20 mouse cellular contexts compared by ENCODE assay signal in genomic region chr2:167233771-167234170, GRCm38 (mm10). TPM values are rescaled to one million over a fixed set of nuclear protein-coding genes. Genes with fewer than 3 reads are reported as not detected.
DNase-seq lines count a peak whose midpoint lies in the region; ATAC-seq and TF ChIP-seq lines count a peak whose summit lies in the region.
"Had no signal": no experiment of that assay in that cellular context is flagged by ENCODE, and none has a peak within 500 bp of the region (broad histone marks: within the 10 kb centered on the region; RNA-seq: fewer than 3 reads in every experiment).

No protein-coding gene starts in this region.

- H3K27me3 ChIP-seq in heart, embryonic 12.5 days (replicated peaks), result peaks cover 3% of the 10 kb centered on the region; the same call in 1 of the 2 replicates
- H3K27me3 ChIP-seq in midbrain, embryonic 11.5 days (ENCODE audit: control insufficient read depth, insufficient read depth, low read length), result no peaks in the 10 kb centered on the region
- H3K27me3 ChIP-seq in midbrain, postnatal 0 days (ENCODE audit: insufficient read depth, low read length), result no peaks in the 10 kb centered on the region
- no peaks in the 10 kb centered on the region; the same call in 1 of the 2 replicates for H3K27me3 ChIP-seq in embryonic facial prominence, embryonic 14.5 days (replicated peaks; ENCODE audit: control insufficient read depth, insufficient read depth, low read length)
- H3K27me3 ChIP-seq in myocyte (ENCODE audit: control insufficient read depth, insufficient read depth, insufficient read length), result no peaks in the 10 kb centered on the region
- H3K27me3 ChIP-seq: Patski had no signal

- H3K9ac ChIP-seq in heart, embryonic 12.5 days, result no peak overlapping the region
- H3K9ac ChIP-seq in midbrain, embryonic 11.5 days (ENCODE audit: low read length), result no peak overlapping the region
- no peak overlapping the region for H3K9ac ChIP-seq in midbrain, postnatal 0 days (replicated peaks; ENCODE audit: low read length, poor library complexity, severe bottlenecking)
- no peak overlapping the region for H3K9ac ChIP-seq in embryonic facial prominence, embryonic 14.5 days (ENCODE audit: low read depth, low read length)
- H3K9ac ChIP-seq: forebrain, embryonic 13.5 days; hindbrain, embryonic 12.5 days; liver, postnatal 0 days had no signal

- 62% methylated on average over 14 of the region's 14 CpGs for WGBS in heart, embryonic 12.5 days
- 59% methylated on average over 14 of the region's 14 CpGs for WGBS in midbrain, embryonic 11.5 days
- WGBS in midbrain, postnatal 0 days, result 54% methylated on average over 14 of the region's 14 CpGs
- WGBS in embryonic facial prominence, embryonic 14.5 days, result 24% methylated on average over 14 of the region's 14 CpGs

- H3K4me1 ChIP-seq in heart, embryonic 12.5 days (replicated peaks), result peaks cover 48% of the 10 kb centered on the region
- 0 out of 2 replicates have a peak, but pooled peaks cover 2% of the 10 kb centered on the region for H3K4me1 ChIP-seq in midbrain, embryonic 11.5 days (ENCODE audit: control insufficient read depth, insufficient read depth, low read length)
- H3K4me1 ChIP-seq in midbrain, postnatal 0 days (ENCODE audit: insufficient read depth, low read length), result no peaks in the 10 kb centered on the region
- peaks cover 19% of the 10 kb centered on the region; the same call in 1 of the 2 replicates for H3K4me1 ChIP-seq in embryonic facial prominence, embryonic 14.5 days (ENCODE audit: control insufficient read depth, insufficient read depth, low read length)
- H3K4me1 ChIP-seq: forebrain, embryonic 13.5 days had no signal

- H3K9me3 ChIP-seq in heart, embryonic 12.5 days (replicated peaks), result no peaks in the 10 kb centered on the region
- H3K9me3 ChIP-seq in midbrain, embryonic 11.5 days (ENCODE audit: control insufficient read depth, low read length), result no peaks in the 10 kb centered on the region
- no peaks in the 10 kb centered on the region for H3K9me3 ChIP-seq in midbrain, postnatal 0 days (ENCODE audit: low read length)
- H3K9me3 ChIP-seq in embryonic facial prominence, embryonic 14.5 days (ENCODE audit: control insufficient read depth, low read length), result no peaks in the 10 kb centered on the region
- H3K9me3 ChIP-seq: forebrain, embryonic 13.5 days; hindbrain, embryonic 12.5 days; midbrain, embryonic 10.5 days had no signal

- no peaks in the 10 kb centered on the region for H3K36me3 ChIP-seq in heart, embryonic 12.5 days
- no peaks in the 10 kb centered on the region for H3K36me3 ChIP-seq in midbrain, embryonic 11.5 days (ENCODE audit: control insufficient read depth, insufficient read depth, low read length)
- H3K36me3 ChIP-seq in midbrain, postnatal 0 days (ENCODE audit: insufficient read depth, low read length), result no peaks in the 10 kb centered on the region
- no peaks in the 10 kb centered on the region for H3K36me3 ChIP-seq in embryonic facial prominence, embryonic 14.5 days (ENCODE audit: control insufficient read depth, insufficient read depth, low read length)
- H3K36me3 ChIP-seq in myocyte (ENCODE audit: control insufficient read depth, insufficient read depth), result no peaks in the 10 kb centered on the region
- H3K36me3 ChIP-seq: hindbrain, embryonic 12.5 days; midbrain, embryonic 10.5 days had no signal

- TF ChIP-seq POLR2A in myocyte (IDR thresholded peaks at IDR 0.05; ENCODE audit: insufficient read length, low read depth), result no peak

- no peak for ATAC-seq in heart, embryonic 12.5 days (ENCODE audit: insufficient number of reproducible peaks, low FRiP score)
- no peak for ATAC-seq in midbrain, embryonic 11.5 days (ENCODE audit: low FRiP score)
- no peak for ATAC-seq in midbrain, postnatal 0 days (ENCODE audit: low FRiP score)
- ATAC-seq in embryonic facial prominence, embryonic 14.5 days (ENCODE audit: low read depth), result peak; percentile 34; the same call in 1 of the 2 replicates
- ATAC-seq: activated CD4-positive, CD25-positive, alpha-beta regulatory T cell, adult 4 months; forebrain, embryonic 13.5 days; liver, postnatal 0 days; Patski had no signal

- TF ChIP-seq CTCF in midbrain, postnatal 0 days (IDR thresholded peaks at IDR 0.05), result no peak

- H3K4me3 ChIP-seq in heart, embryonic 12.5 days, result no peak overlapping the region
- H3K4me3 ChIP-seq in midbrain, embryonic 11.5 days (ENCODE audit: low read depth, low read length), result no peak overlapping the region
- no peak overlapping the region for H3K4me3 ChIP-seq in midbrain, postnatal 0 days (ENCODE audit: low read depth, low read length)
- H3K4me3 ChIP-seq in embryonic facial prominence, embryonic 14.5 days (ENCODE audit: low read depth, low read length), result no peak overlapping the region
- no peak overlapping the region for H3K4me3 ChIP-seq in myocyte
- H3K4me3 ChIP-seq: forebrain, embryonic 13.5 days; hindbrain, embryonic 12.5 days; midbrain, embryonic 10.5 days had no signal

- H3ac ChIP-seq in myocyte (ENCODE audit: control insufficient read depth, insufficient read length), result no peak overlapping the region

- intact Hi-C loops in heart, postnatal 25 days (cut with DNase I), result no loop called here

- peak overlapping the region; percentile 38; the same call in 1 of the 2 replicates for H3K27ac ChIP-seq in heart, embryonic 12.5 days (ENCODE audit: poor library complexity, severe bottlenecking)
- H3K27ac ChIP-seq in midbrain, embryonic 11.5 days (ENCODE audit: low read depth, low read length), result no peak overlapping the region
- H3K27ac ChIP-seq in midbrain, postnatal 0 days (ENCODE audit: low read depth, low read length), result no peak overlapping the region
- H3K27ac ChIP-seq in embryonic facial prominence, embryonic 14.5 days (replicated peaks; ENCODE audit: low read depth, low read length), result no peak overlapping the region; the same call in 1 of the 2 replicates
- H3K27ac ChIP-seq: forebrain, embryonic 13.5 days; hindbrain, embryonic 12.5 days; midbrain, embryonic 10.5 days had no signal

- H3K79me2 ChIP-seq in myocyte (ENCODE audit: control insufficient read depth, insufficient read depth), result peaks cover 56% of the 10 kb centered on the region

- DNase-seq in heart, postnatal 25 days (ENCODE audit: low spot score), result no peak
- peak; percentile 35 for DNase-seq in midbrain, embryonic 11.5 days (ENCODE audit: low spot score, missing footprints)
- DNase-seq in midbrain, postnatal 0 days (ENCODE audit: low spot score), result no peak
- peak; percentile 68 for DNase-seq in embryonic facial prominence, embryonic 14.5 days (ENCODE audit: low spot score)
- DNase-seq in spleen, adult 18-20 months, result no peak
- no peak for DNase-seq in testis, postnatal 10 days (ENCODE audit: low spot score)
- DNase-seq: cerebellum, adult 9-10 months; layer of hippocampus, postnatal 36 days; liver; liver, postnatal 0 days; lung, postnatal 4 days; right cerebral cortex, postnatal 25 days; thymus, postnatal 25 days had no signal

- no peak overlapping the region for H3K4me2 ChIP-seq in heart, embryonic 12.5 days
- no peak overlapping the region for H3K4me2 ChIP-seq in midbrain, embryonic 11.5 days
- H3K4me2 ChIP-seq in midbrain, postnatal 0 days (ENCODE audit: low read depth, low read length, poor library complexity, severe bottlenecking), result no peak overlapping the region
- H3K4me2 ChIP-seq in embryonic facial prominence, embryonic 14.5 days (ENCODE audit: low read depth, low read length), result no peak overlapping the region; the same call in 1 of the 2 replicates
- H3K4me2 ChIP-seq in myocyte (ENCODE audit: low read depth), result no peak overlapping the region
- H3K4me2 ChIP-seq: forebrain, embryonic 13.5 days; hindbrain, embryonic 12.5 days had no signal

TF ChIP-seq in myocyte, 11 proteins besides CTCF, POLR2A, EP300 and RAD21:
- no peak for TF ChIP-seq E2F4 (IDR thresholded peaks at IDR 0.05; ENCODE audit: insufficient read depth)
- peak; percentile 18 for TF ChIP-seq TCF3 (IDR thresholded peaks at IDR 0.05; ENCODE audit: insufficient read length, low read depth)
- peak in 1 of 3 experiments; percentile 62 for TF ChIP-seq MYOG (IDR thresholded peaks at IDR 0.05; ENCODE audit: control insufficient read depth in 1 of 3, insufficient read depth in 1 of 3, insufficient read length in 2 of 3, low read depth in 2 of 3)
- no peak for TF ChIP-seq USF1 (IDR thresholded peaks at IDR 0.05; ENCODE audit: low read depth)
- TF ChIP-seq MYOD1 (IDR thresholded peaks at IDR 0.05; ENCODE audit: control insufficient read depth in 1 of 3, insufficient read length in 2 of 3, low read depth in 2 of 3), result peak in 2 of 3 experiments; percentile 60 to 67
- no peak for TF ChIP-seq TCF12 (IDR thresholded peaks at IDR 0.05; ENCODE audit: insufficient read depth, poor library complexity, severe bottlenecking)
- no peak for TF ChIP-seq POLR2AphosphoS2 (IDR thresholded peaks at IDR 0.05; ENCODE audit: insufficient read length, low read depth)
- no peak for TF ChIP-seq SRF (IDR thresholded peaks at IDR 0.05; ENCODE audit: control insufficient read depth, insufficient read length, low read depth)
- TF ChIP-seq MAX (IDR thresholded peaks at IDR 0.05; ENCODE audit: low read depth), result no peak
- no peak for TF ChIP-seq REST (IDR thresholded peaks at IDR 0.05; ENCODE audit: insufficient read depth, insufficient read length)
- TF ChIP-seq CEBPB (IDR thresholded peaks at IDR 0.05; ENCODE audit: insufficient read depth, poor library complexity, severe bottlenecking), result no peak

RNA-seq across cellular contexts. Expression of gene Ptgis, which starts 6.6 kb away (rescaled TPM):
- polyA plus RNA-seq in heart, embryonic 12.5 days (2016; fragmentation: Nextera tagmentation; extraction: Ambion mirVana), result 22.5 and 22.9 TPM in 2 replicates
- 10 to 100 TPM; 18.8 to 24.6 TPM for total RNA-seq in heart, postnatal 25 days (2021)
- 9.4 and 11.2 TPM in 2 replicates for polyA plus RNA-seq in midbrain, embryonic 11.5 days (2014; fragmentation: Nextera tagmentation; extraction: Ambion mirVana)
- 4.3 and 6.1 TPM in 2 replicates for total RNA-seq in midbrain, postnatal 0 days (2014; rRNA removed)
- polyA plus RNA-seq in midbrain, postnatal 0 days (2015; fragmentation: Nextera tagmentation; extraction: Ambion mirVana), result 3.9 and 4.7 TPM in 2 replicates
- polyA plus RNA-seq in embryonic facial prominence, embryonic 14.5 days (2014; fragmentation: Nextera tagmentation; extraction: Ambion mirVana), result 37.6 and 38.3 TPM in 2 replicates
- 116 TPM for polyA plus RNA-seq in myocyte (2012; fragmentation: generic; extraction: Trizol)

RNA-seq across cellular contexts. Expression of gene Kcnb1, which starts 43.8 kb away (rescaled TPM):
- polyA plus RNA-seq in heart, embryonic 12.5 days (2016; fragmentation: Nextera tagmentation; extraction: Ambion mirVana), result 0.24 and 0.30 TPM in 2 replicates
- 10 to 100 TPM; 40.9 to 47.9 TPM for total RNA-seq in heart, postnatal 25 days (2021)
- 0.75 and 0.96 TPM in 2 replicates for polyA plus RNA-seq in midbrain, embryonic 11.5 days (2014; fragmentation: Nextera tagmentation; extraction: Ambion mirVana)
- 29.8 and 30.0 TPM in 2 replicates for total RNA-seq in midbrain, postnatal 0 days (2014; rRNA removed)
- 5.6 and 6.4 TPM in 2 replicates for polyA plus RNA-seq in midbrain, postnatal 0 days (2015; fragmentation: Nextera tagmentation; extraction: Ambion mirVana)
- 1.7 and 2.1 TPM in 2 replicates for polyA plus RNA-seq in embryonic facial prominence, embryonic 14.5 days (2014; fragmentation: Nextera tagmentation; extraction: Ambion mirVana)
- polyA plus RNA-seq in myocyte (2012; fragmentation: generic; extraction: Trizol), result 0.42 TPM

Comparison
In these comparisons a context has a peak if more than half of its experiments do, and no peak if none do; other contexts are left out.
1. DNase-seq: peak in midbrain, embryonic 11.5 days (single experiment) and embryonic facial prominence, embryonic 14.5 days (single experiment); none in heart, postnatal 25 days (single experiment), midbrain, postnatal 0 days (single experiment), spleen, adult 18-20 months (0 of 2) and testis, postnatal 10 days (single experiment).